Mouse (Mus musculus): Measurements from ENCODE around the gene Stk24.
"Not testable (repeated sequence)": the region's sequence is repeated elsewhere in the genome, so short reads cannot be mapped to it uniquely, and the experiment has no call there.

Stk24 gene

GRCm38 (mm10) chr14:121379827-121380145, at the start of gene Stk24:
Gene Stk24 (minus strand): TSS chr14:121380011.
- DNase-seq: no peak

GRCm38 (mm10) chr14:121428148-121428547, 48.3 kb upstream of the Stk24 start:
- no peak for DNase-seq

GRCm38 (mm10) chr14:121426743-121427142, 46.9 kb upstream of the Stk24 start:
- DNase-seq: no peak

GRCm38 (mm10) chr14:121425004-121425793, 45.4 kb upstream of the Stk24 start:
- no peak for DNase-seq

GRCm38 (mm10) chr14:121423341-121423751, 43.5 kb upstream of the Stk24 start:
- no peak for DNase-seq

GRCm38 (mm10) chr14:121422664-121423340, 43.0 kb upstream of the Stk24 start:
- DNase-seq: no peak

- no peak for DNase-seq
Observed at GRCm38 (mm10) chr14:121422000-121422399, 42.2 kb upstream of the Stk24 start.

- DNase-seq: no peak
Observed at GRCm38 (mm10) chr14:121417594-121417993, 37.8 kb upstream of the Stk24 start.

GRCm38 (mm10) chr14:121416626-121417319, 37.0 kb upstream of the Stk24 start:
- DNase-seq: no peak

- DNase-seq: no peak
Observed at GRCm38 (mm10) chr14:121414635-121415241, 34.9 kb upstream of the Stk24 start.

GRCm38 (mm10) chr14:121413726-121414125, 33.9 kb upstream of the Stk24 start:
- DNase-seq: not testable (repeated sequence)

GRCm38 (mm10) chr14:121408944-121409343, 29.1 kb upstream of the Stk24 start:
- no peak for DNase-seq

GRCm38 (mm10) chr14:121406943-121407342, 27.1 kb upstream of the Stk24 start:
- no peak for DNase-seq

- no peak for DNase-seq
Observed at GRCm38 (mm10) chr14:121405546-121405945, 25.7 kb upstream of the Stk24 start.

GRCm38 (mm10) chr14:121405120-121405519, 25.3 kb upstream of the Stk24 start:
- peak in 1 of 2 experiments; percentile 6 for DNase-seq

- DNase-seq: no peak
Observed at GRCm38 (mm10) chr14:121399676-121400075, 19.9 kb upstream of the Stk24 start.

GRCm38 (mm10) chr14:121397471-121397870, 17.7 kb upstream of the Stk24 start:
- no peak for DNase-seq

GRCm38 (mm10) chr14:121395125-121395524, 15.3 kb upstream of the Stk24 start:
- DNase-seq: no peak

- DNase-seq: peak; percentile 12 to 19
Observed at GRCm38 (mm10) chr14:121391927-121392326, 12.1 kb upstream of the Stk24 start.

GRCm38 (mm10) chr14:121387760-121388159, 7.9 kb upstream of the Stk24 start:
- no peak for DNase-seq

GRCm38 (mm10) chr14:121385440-121385839, 5.6 kb upstream of the Stk24 start:
- no peak for DNase-seq

- no peak for DNase-seq
Observed at GRCm38 (mm10) chr14:121383801-121384200, 4.0 kb upstream of the Stk24 start.

- DNase-seq: peak; percentile 63 to 71
Observed at GRCm38 (mm10) chr14:121379116-121379826, 540 bp downstream of the Stk24 start.

All from cerebellum, postnatal 36 days (tissue).